Mouse (Mus musculus): Measurements from ENCODE around the gene Pramef25. TPM values are rescaled to one million over a fixed set of nuclear protein-coding genes. Genes with fewer than 3 reads are reported as not detected.
"Not testable (repeated sequence)": the region's sequence is repeated elsewhere in the genome, so short reads cannot be mapped to it uniquely, and the experiment has no call there.

The Pramef25 gene
- polyA plus RNA-seq (2015; fragmentation: Nextera tagmentation; extraction: Ambion mirVana) = not detected in 2 replicates

GRCm38 (mm10) chr4:143950916-143951315 is at the start of gene Pramef25:
Gene Pramef25, minus strand, starts transcription at chr4:143951016.
- not testable (repeated sequence) for H3K9ac ChIP-seq (ENCODE audit: low read depth, low read length); ATAC-seq; H3K4me3 ChIP-seq (ENCODE audit: low read depth, low read length); H3K27me3 ChIP-seq (ENCODE audit: control insufficient read depth, insufficient read depth, low read depth, low read length); H3K4me2 ChIP-seq (ENCODE audit: low read length); H3K27ac ChIP-seq (ENCODE audit: low read length); H3K4me1 ChIP-seq (ENCODE audit: control insufficient read depth, insufficient read depth, low read length); H3K36me3 ChIP-seq (ENCODE audit: control insufficient read depth, insufficient read depth, low read length); H3K9me3 ChIP-seq (replicated peaks; ENCODE audit: control insufficient read depth, low read length, poor library complexity, severe bottlenecking)
- WGBS = 85% methylated on average over 1 of the region's 1 CpGs

- not testable (repeated sequence) for H3K4me2 ChIP-seq (ENCODE audit: low read length); H3K9ac ChIP-seq (ENCODE audit: low read depth, low read length); H3K27ac ChIP-seq (ENCODE audit: low read length); H3K4me1 ChIP-seq (ENCODE audit: control insufficient read depth, insufficient read depth, low read length); H3K36me3 ChIP-seq (ENCODE audit: control insufficient read depth, insufficient read depth, low read length); H3K4me3 ChIP-seq (ENCODE audit: low read depth, low read length); H3K27me3 ChIP-seq (ENCODE audit: control insufficient read depth, insufficient read depth, low read depth, low read length); H3K9me3 ChIP-seq (replicated peaks; ENCODE audit: control insufficient read depth, low read length, poor library complexity, severe bottlenecking); ATAC-seq
- 51% methylated on average over 3 of the region's 3 CpGs for WGBS
Measured at GRCm38 (mm10) chr4:143994269-143994668, 43.5 kb upstream of the Pramef25 start, which contains the start of gene Pramef17. Gene Pramef17, minus strand, starts transcription at chr4:143994369.

- ATAC-seq; H3K4me1 ChIP-seq (ENCODE audit: control insufficient read depth, insufficient read depth, low read length); H3K36me3 ChIP-seq (ENCODE audit: control insufficient read depth, insufficient read depth, low read length); H3K27me3 ChIP-seq (ENCODE audit: control insufficient read depth, insufficient read depth, low read depth, low read length); H3K9ac ChIP-seq (ENCODE audit: low read depth, low read length); H3K4me3 ChIP-seq (ENCODE audit: low read depth, low read length); H3K4me2 ChIP-seq (ENCODE audit: low read length); H3K9me3 ChIP-seq (replicated peaks; ENCODE audit: control insufficient read depth, low read length, poor library complexity, severe bottlenecking); H3K27ac ChIP-seq (ENCODE audit: low read length): not testable (repeated sequence)
- 93% methylated on average over 11 of the region's 17 CpGs for WGBS
Measured at GRCm38 (mm10) chr4:143988126-143988525, 37.3 kb upstream of the Pramef25 start.

GRCm38 (mm10) chr4:143987475-143987941 is 36.7 kb upstream of the Pramef25 start:
- not testable (repeated sequence) for H3K27ac ChIP-seq (ENCODE audit: low read length); H3K4me3 ChIP-seq (ENCODE audit: low read depth, low read length); H3K4me2 ChIP-seq (ENCODE audit: low read length); ATAC-seq; H3K36me3 ChIP-seq (ENCODE audit: control insufficient read depth, insufficient read depth, low read length); H3K9me3 ChIP-seq (replicated peaks; ENCODE audit: control insufficient read depth, low read length, poor library complexity, severe bottlenecking); H3K27me3 ChIP-seq (ENCODE audit: control insufficient read depth, insufficient read depth, low read depth, low read length); H3K4me1 ChIP-seq (ENCODE audit: control insufficient read depth, insufficient read depth, low read length); H3K9ac ChIP-seq (ENCODE audit: low read depth, low read length)
- 94% methylated on average over 7 of the region's 17 CpGs for WGBS

- not testable (repeated sequence) for ATAC-seq; H3K27me3 ChIP-seq (ENCODE audit: control insufficient read depth, insufficient read depth, low read depth, low read length); H3K9ac ChIP-seq (ENCODE audit: low read depth, low read length); H3K4me1 ChIP-seq (ENCODE audit: control insufficient read depth, insufficient read depth, low read length); H3K9me3 ChIP-seq (replicated peaks; ENCODE audit: control insufficient read depth, low read length, poor library complexity, severe bottlenecking); H3K4me3 ChIP-seq (ENCODE audit: low read depth, low read length); H3K36me3 ChIP-seq (ENCODE audit: control insufficient read depth, insufficient read depth, low read length); H3K4me2 ChIP-seq (ENCODE audit: low read length); H3K27ac ChIP-seq (ENCODE audit: low read length)
- WGBS = 94% methylated on average over 2 of the region's 9 CpGs
Measured at GRCm38 (mm10) chr4:143985733-143986132, 34.9 kb upstream of the Pramef25 start.

GRCm38 (mm10) chr4:143985165-143985564 is 34.3 kb upstream of the Pramef25 start:
- not testable (repeated sequence) for H3K27me3 ChIP-seq (ENCODE audit: control insufficient read depth, insufficient read depth, low read depth, low read length); H3K27ac ChIP-seq (ENCODE audit: low read length); H3K4me2 ChIP-seq (ENCODE audit: low read length); H3K9ac ChIP-seq (ENCODE audit: low read depth, low read length); ATAC-seq; H3K36me3 ChIP-seq (ENCODE audit: control insufficient read depth, insufficient read depth, low read length); H3K4me3 ChIP-seq (ENCODE audit: low read depth, low read length); H3K4me1 ChIP-seq (ENCODE audit: control insufficient read depth, insufficient read depth, low read length); H3K9me3 ChIP-seq (replicated peaks; ENCODE audit: control insufficient read depth, low read length, poor library complexity, severe bottlenecking)
- WGBS = no CpG with 5 or more reads among the region's 7 CpGs

GRCm38 (mm10) chr4:143983446-143983845 is 32.6 kb upstream of the Pramef25 start:
- not testable (repeated sequence) for H3K4me3 ChIP-seq (ENCODE audit: low read depth, low read length); H3K36me3 ChIP-seq (ENCODE audit: control insufficient read depth, insufficient read depth, low read length); H3K4me2 ChIP-seq (ENCODE audit: low read length); H3K4me1 ChIP-seq (ENCODE audit: control insufficient read depth, insufficient read depth, low read length); H3K27me3 ChIP-seq (ENCODE audit: control insufficient read depth, insufficient read depth, low read depth, low read length); H3K27ac ChIP-seq (ENCODE audit: low read length); H3K9me3 ChIP-seq (replicated peaks; ENCODE audit: control insufficient read depth, low read length, poor library complexity, severe bottlenecking); H3K9ac ChIP-seq (ENCODE audit: low read depth, low read length); ATAC-seq
- WGBS = no CpG with 5 or more reads among the region's 1 CpGs

- not testable (repeated sequence) for H3K4me3 ChIP-seq (ENCODE audit: low read depth, low read length); ATAC-seq; H3K27ac ChIP-seq (ENCODE audit: low read length); H3K9me3 ChIP-seq (replicated peaks; ENCODE audit: control insufficient read depth, low read length, poor library complexity, severe bottlenecking); H3K36me3 ChIP-seq (ENCODE audit: control insufficient read depth, insufficient read depth, low read length); H3K4me2 ChIP-seq (ENCODE audit: low read length); H3K27me3 ChIP-seq (ENCODE audit: control insufficient read depth, insufficient read depth, low read depth, low read length); H3K9ac ChIP-seq (ENCODE audit: low read depth, low read length); H3K4me1 ChIP-seq (ENCODE audit: control insufficient read depth, insufficient read depth, low read length)
- 48% methylated on average over 2 of the region's 2 CpGs for WGBS
Measured at GRCm38 (mm10) chr4:143966850-143967249, 16.0 kb upstream of the Pramef25 start, which contains the start of gene Gm13101. Gene Gm13101, minus strand, starts transcription at chr4:143966950.

GRCm38 (mm10) chr4:143900280-143900679 is 50.5 kb downstream of the Pramef25 start, which contains the start of gene Pramef6:
Gene Pramef6, minus strand, starts transcription at chr4:143900380.
- H3K9ac ChIP-seq (ENCODE audit: low read depth, low read length); H3K4me2 ChIP-seq (ENCODE audit: low read length); H3K27me3 ChIP-seq (ENCODE audit: control insufficient read depth, insufficient read depth, low read depth, low read length); H3K9me3 ChIP-seq (replicated peaks; ENCODE audit: control insufficient read depth, low read length, poor library complexity, severe bottlenecking); H3K4me1 ChIP-seq (ENCODE audit: control insufficient read depth, insufficient read depth, low read length); ATAC-seq; H3K4me3 ChIP-seq (ENCODE audit: low read depth, low read length); H3K27ac ChIP-seq (ENCODE audit: low read length); H3K36me3 ChIP-seq (ENCODE audit: control insufficient read depth, insufficient read depth, low read length): not testable (repeated sequence)
- 85% methylated on average over 1 of the region's 1 CpGs for WGBS

All from midbrain, embryonic 16.5 days (tissue).